Mouse (Mus musculus) stomach, postnatal 0 days (tissue): ENCODE measurements around the gene Cdc45. TPM values are rescaled to one million over a fixed set of nuclear protein-coding genes. Genes with fewer than 3 reads are reported as not detected.

Source experiments
- ATAC-seq: fragments of 200-750 bp; cut with Nextera tagmentation; 2 replicates; pipeline ENCODE4 v1.8.0; 2017; ENCODE audit not compliant: low FRiP score, low TSS enrichment
- DNase-seq: peaks from one replicate; pipeline ENCODE4 v3.0.0-alpha.2; 2016; ENCODE audit warnings: low spot score
- H3K27ac ChIP-seq: fragments of 300-500 bp; sonication (generic); replicated peaks from 2 replicates; pipeline ENCODE4 v1.5.1; 2014; ENCODE audit warnings: mild to moderate bottlenecking, control low read depth
- H3K27me3 ChIP-seq: fragments of 300-500 bp; sonication (generic); 2 replicates; pipeline ENCODE4 v1.6.1; 2014; ENCODE audit warnings: low read length; ENCODE audit not compliant: control insufficient read depth, insufficient read depth
- H3K36me3 ChIP-seq: fragments of 300-500 bp; sonication (generic); 2 replicates; pipeline ENCODE4 v1.6.1; 2014; ENCODE audit warnings: low read length, mixed read lengths; ENCODE audit not compliant: control insufficient read depth, insufficient read depth
- H3K4me1 ChIP-seq: fragments of 300-500 bp; sonication (generic); replicated peaks from 2 replicates; pipeline ENCODE4 v1.6.1; 2014; ENCODE audit warnings: antibody characterized with exemption; ENCODE audit not compliant: control insufficient read depth, insufficient read depth
- H3K4me2 ChIP-seq: fragments of 300-500 bp; sonication (generic); replicated peaks from 2 replicates; pipeline ENCODE4 v1.6.1; 2014; ENCODE audit warnings: low read depth, mild to moderate bottlenecking, control low read depth, moderate library complexity
- H3K4me3 ChIP-seq: fragments of 300-500 bp; sonication (generic); 2 replicates; pipeline ENCODE4 v1.5.1; 2014; ENCODE audit warnings: low read depth, low read length, control low read depth
- H3K9ac ChIP-seq: fragments of 300-500 bp; sonication (generic); 2 replicates; pipeline ENCODE4 v1.6.1; 2014; ENCODE audit warnings: mild to moderate bottlenecking, low read length, control low read depth, mixed read lengths
- H3K9me3 ChIP-seq: fragments of 300-500 bp; sonication (generic); 2 replicates; pipeline ENCODE4 v1.6.1; 2016; ENCODE audit warnings: low read length; ENCODE audit not compliant: control insufficient read depth
- CTCF ChIP-seq: IDR thresholded peaks from 2 replicates; pipeline ENCODE4 v1.5.1; 2016; ENCODE audit warnings: antibody characterized with exemption, low read depth, mild to moderate bottlenecking, moderate library complexity
- EP300 ChIP-seq: optimal IDR thresholded peaks from 2 replicates; pipeline ENCODE3; 2016; ENCODE audit warnings: antibody characterized with exemption
- WGBS: fragments of 180-500 bp; shearing (Covaris S2); extraction: QIAGEN DNeasy Blood & Tissue Kit; methylation state at CpG from one replicate; pipeline ENCODE4 v1.1.7; 2014; 5-methylcytosine and 5-hydroxymethylcytosine counted together
- polyA plus RNA-seq: library from polyadenylated mRNA; unstranded; fragments of >200 nt; fragmentation: Nextera tagmentation; extraction: Ambion mirVana; gene quantifications from 2 replicates; pipeline ENCODE4 v1.2.1, GENCODE M21; 2015

Cdc45 gene
- polyA plus RNA-seq, 1 experiment from 2014 or later, result 10.1 TPM

DNA sequence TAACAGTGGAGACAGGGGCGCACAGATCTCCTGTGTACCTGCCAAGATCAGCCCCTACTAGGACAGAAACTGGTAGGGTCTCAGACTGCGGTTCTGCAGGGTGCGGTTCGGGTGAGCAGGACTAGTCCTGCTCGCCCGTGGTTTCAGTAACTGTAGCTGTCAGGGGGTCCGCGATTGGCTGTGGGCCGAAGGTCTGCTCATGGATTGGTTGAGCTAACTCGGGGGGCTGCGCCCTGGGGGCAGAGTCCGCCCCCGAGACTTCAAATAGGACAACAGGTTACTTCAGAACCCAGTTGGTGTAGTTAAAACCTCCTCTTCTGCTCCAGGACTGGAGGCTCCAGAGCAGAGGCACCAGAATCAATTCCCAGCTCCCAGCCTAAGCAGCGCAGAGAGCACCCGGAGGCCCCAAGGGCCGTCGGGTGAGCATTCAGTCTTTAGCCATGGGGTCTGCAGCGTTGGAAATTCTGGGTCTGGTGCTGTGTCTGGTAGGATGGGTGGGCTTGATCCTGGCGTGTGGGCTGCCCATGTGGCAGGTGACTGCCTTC lies 35.2 kb downstream of the Cdc45 start, which contains the start of gene Cldn5:
TSS of gene Cldn5 (plus strand) at position 292 of the 545 bp plus-strand sequence.
- Histone ChIP-seq H3K27me3 (peaks cover 9% of the 10 kb centered on the region; the same call in 1 of the 2 replicates), H3K36me3 (no peaks in the 10 kb centered on the region), H3K4me3 (peak within 1 kb of the TSS; percentile 39), H3K4me1 (no peaks in the 10 kb centered on the region), H3K4me2 (peak within 1 kb of the TSS; percentile 60), H3K9me3 (no peaks in the 10 kb centered on the region), H3K9ac (peak within 1 kb of the TSS; percentile 51), H3K27ac (peak within 1 kb of the TSS; percentile 35; the same call in 1 of the 2 replicates)
- ATAC-seq, result peak; percentile 39
- no peak for TF ChIP-seq EP300
- TF ChIP-seq CTCF, result no peak
- 15% methylated on average over 19 of the region's 19 CpGs for WGBS
- no peak for DNase-seq

DNA sequence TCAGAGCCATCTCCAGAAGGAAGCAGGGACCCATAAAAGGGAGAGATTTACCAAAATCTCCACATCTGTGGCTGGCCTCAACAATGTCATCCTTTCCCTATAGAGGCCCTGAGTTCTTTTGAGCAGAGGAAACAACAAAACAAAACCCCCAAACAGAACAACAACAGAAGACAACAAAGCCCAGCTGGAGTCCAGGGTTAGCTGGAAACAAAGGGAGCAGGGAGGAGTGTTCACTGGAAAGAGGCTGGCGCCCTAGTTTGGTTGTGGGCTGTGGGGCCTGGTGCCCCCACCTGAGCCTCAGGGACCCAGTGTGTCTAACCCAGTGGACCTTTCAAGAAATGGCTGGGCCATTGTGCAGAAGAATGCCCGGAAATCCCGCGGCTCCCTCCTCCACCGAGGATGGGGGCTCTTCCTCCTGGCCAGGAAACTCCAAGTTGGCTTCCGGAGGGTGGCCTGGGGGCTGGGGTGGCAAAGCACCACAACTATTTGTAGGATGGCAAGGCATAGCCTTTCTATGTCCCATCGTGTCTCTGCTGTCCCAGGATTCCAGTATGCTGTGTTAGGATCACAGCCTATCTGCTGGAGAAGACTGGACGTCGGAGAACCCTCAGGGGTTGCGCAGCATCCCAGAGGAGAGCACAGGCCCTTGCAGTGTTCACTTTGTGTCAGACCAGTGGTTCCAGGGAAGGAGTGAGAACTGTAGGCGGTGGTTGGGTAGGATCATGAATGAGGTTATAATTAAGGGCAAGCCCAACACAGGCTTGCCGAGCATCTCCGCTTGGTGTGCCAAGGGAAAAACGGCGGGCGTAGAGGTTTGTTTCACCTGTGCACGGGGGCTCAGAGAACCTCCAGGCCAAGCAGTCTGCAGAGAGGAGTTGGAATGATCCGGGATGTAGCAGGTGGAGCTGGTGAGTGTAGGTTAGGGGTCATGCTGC lies 35.9 kb downstream of the Cdc45 start:
- peak overlapping the region; percentile 6; the same call in 1 of the 2 replicates for H3K4me3 ChIP-seq
- no peak for TF ChIP-seq CTCF
- TF ChIP-seq EP300, result no peak
- peak overlapping the region; percentile 35; the same call in 1 of the 2 replicates for H3K27ac ChIP-seq
- no peak overlapping the region for H3K4me2 ChIP-seq
- ATAC-seq (no peak), DNase-seq (no peak)
- H3K4me1 ChIP-seq, result no peaks in the 10 kb centered on the region
- H3K9me3 ChIP-seq, result no peaks in the 10 kb centered on the region
- H3K36me3 ChIP-seq, result no peaks in the 10 kb centered on the region
- WGBS, result 43% methylated on average over 18 of the region's 18 CpGs
- H3K27me3 ChIP-seq, result peaks cover 9% of the 10 kb centered on the region; the same call in 1 of the 2 replicates
- H3K9ac ChIP-seq, result no peak overlapping the region

DNA sequence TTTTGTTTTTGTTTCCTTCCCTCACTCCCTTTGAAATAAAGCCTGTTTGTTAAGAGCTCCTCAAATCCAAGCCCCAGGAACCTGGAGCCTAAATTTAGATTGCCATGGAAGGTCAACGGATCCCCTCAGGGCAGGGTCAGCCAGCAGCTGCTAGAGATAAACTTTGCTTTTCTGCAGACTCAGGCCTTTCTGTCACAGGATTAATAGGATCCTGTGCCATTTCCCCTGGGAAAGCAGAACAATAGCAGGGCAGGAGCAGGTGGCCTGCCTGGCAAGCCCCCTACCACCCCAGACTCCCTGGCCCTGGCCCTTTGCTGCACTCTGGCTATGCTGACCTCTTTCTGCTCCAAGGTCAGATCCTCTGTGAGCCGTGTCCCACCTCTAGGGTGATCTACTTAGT lies 37.9 kb downstream of the Cdc45 start:
- DNase-seq (no peak), ATAC-seq (no peak)
- Histone ChIP-seq H3K4me3 (no peak overlapping the region), H3K27ac (no peak overlapping the region), H3K9me3 (no peaks in the 10 kb centered on the region), H3K4me1 (no peaks in the 10 kb centered on the region), H3K4me2 (no peak overlapping the region), H3K36me3 (no peaks in the 10 kb centered on the region), H3K27me3 (peaks cover 9% of the 10 kb centered on the region; the same call in 1 of the 2 replicates), H3K9ac (no peak overlapping the region)
- 30% methylated on average over 2 of the region's 2 CpGs for WGBS
- no peak for TF ChIP-seq CTCF
- no peak for TF ChIP-seq EP300

DNA sequence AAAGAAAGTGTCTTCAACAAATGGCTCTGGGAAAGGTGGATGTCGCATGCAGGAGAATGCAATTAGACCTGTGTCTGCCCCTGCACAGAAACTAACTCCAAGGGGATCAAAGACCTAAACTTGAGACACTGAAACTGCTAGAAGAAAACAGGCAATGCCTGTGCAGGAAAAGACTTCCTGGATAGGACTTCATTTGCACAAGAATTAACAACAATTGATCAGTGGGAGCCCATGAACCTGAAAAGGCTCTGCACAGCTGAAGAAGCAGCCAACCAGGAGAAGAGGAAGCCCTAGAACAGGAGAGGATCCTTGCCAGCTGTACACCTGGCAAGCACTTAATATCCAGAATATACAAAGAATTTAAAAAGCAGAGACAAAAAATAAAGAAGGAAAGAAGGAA lies 42.3 kb downstream of the Cdc45 start:
- WGBS, result 64% methylated on average over 1 of the region's 1 CpGs

DNA sequence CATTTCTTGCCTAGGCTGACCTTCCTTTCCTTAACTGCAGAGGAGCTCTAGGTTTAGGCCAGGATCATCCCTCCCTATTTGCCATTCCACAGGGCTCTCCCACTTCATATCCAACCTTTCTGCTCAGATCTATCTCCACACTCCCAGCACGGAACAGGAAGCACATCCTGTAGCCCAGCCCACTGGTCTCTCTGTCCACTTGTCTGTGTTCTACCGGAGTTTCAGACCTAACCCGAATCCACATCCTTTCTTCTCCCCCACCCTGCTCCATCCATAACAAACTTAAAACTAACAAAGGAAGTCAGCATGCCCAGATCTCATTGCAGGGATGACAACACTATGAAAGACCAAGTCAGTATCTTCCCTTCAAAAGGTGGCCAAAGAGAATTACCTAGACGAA lies 45.4 kb downstream of the Cdc45 start:
- ATAC-seq (no peak), DNase-seq (no peak)
- TF ChIP-seq CTCF (no peak), EP300 (no peak)
- Histone ChIP-seq H3K4me3 (no peak overlapping the region), H3K9ac (no peak overlapping the region), H3K4me1 (no peaks in the 10 kb centered on the region), H3K27ac (no peak overlapping the region), H3K9me3 (no peaks in the 10 kb centered on the region), H3K4me2 (no peak overlapping the region), H3K27me3 (no peaks in the 10 kb centered on the region), H3K36me3 (no peaks in the 10 kb centered on the region)
- 66% methylated on average over 4 of the region's 4 CpGs for WGBS

More for the DNA sequence above, 42.3 kb downstream of the Cdc45 start:
- Histone ChIP-seq H3K4me1 (no peaks in the 10 kb centered on the region), H3K9ac (no peak overlapping the region), H3K4me2 (no peak overlapping the region), H3K36me3 (no peaks in the 10 kb centered on the region), H3K4me3 (no peak overlapping the region), H3K27ac (no peak overlapping the region), H3K27me3 (no peaks in the 10 kb centered on the region), H3K9me3 (no peaks in the 10 kb centered on the region)
- DNase-seq (no peak), ATAC-seq (no peak)
- TF ChIP-seq CTCF (no peak), EP300 (no peak)
